27 mouse cellular contexts compared by ENCODE assay signal in genomic region chrX:152745925-152746324, GRCm38 (mm10). TPM values are rescaled to one million over a fixed set of nuclear protein-coding genes. Genes with fewer than 3 reads are reported as not detected.
DNase-seq lines count a peak whose midpoint lies in the region; ATAC-seq and TF ChIP-seq lines count a peak whose summit lies in the region.
"Had no signal": no experiment of that assay in that cellular context is flagged by ENCODE, and none has a peak within 500 bp of the region (broad histone marks: within the 10 kb centered on the region; RNA-seq: fewer than 3 reads in every experiment).

No protein-coding gene starts in this region.

- no peak for TF ChIP-seq EP300 in stomach, postnatal 0 days (optimal IDR thresholded peaks at IDR 0.05)

- no peak for DNase-seq in forebrain, postnatal 0 days
- DNase-seq in layer of hippocampus, adult 2 months (ENCODE audit: low spot score in 2 of 2), result no peak
- no peak for DNase-seq in layer of hippocampus, adult 8-10 months (ENCODE audit: low spot score in 2 of 2)
- DNase-seq in forebrain, embryonic 14.5 days (ENCODE audit: low spot score), result peak; percentile 47
- no peak for DNase-seq in stomach, postnatal 0 days (ENCODE audit: low spot score)
- DNase-seq in gastrocnemius, postnatal 10 days, result no peak
- DNase-seq: adrenal gland, adult 8-10 months; adrenal gland, postnatal 14 days; adrenal gland, postnatal 36 days; cerebellum, adult 11 months; cerebellum, adult 18-20 months; cerebellum, adult 8-10 months; cerebellum, adult 9-11 months; cerebellum, postnatal 14 days; cerebellum, postnatal 36 days; embryo, embryonic 11 days had no signal

- H3K36me3 ChIP-seq in forebrain, embryonic 12.5 days (replicated peaks), result no peaks in the 10 kb centered on the region
- no peaks in the 10 kb centered on the region for H3K36me3 ChIP-seq in forebrain, postnatal 0 days (ENCODE audit: insufficient read depth)
- H3K36me3 ChIP-seq in forebrain, embryonic 14.5 days (ENCODE audit: control insufficient read depth, insufficient read depth, low read length), result no peaks in the 10 kb centered on the region
- H3K36me3 ChIP-seq in stomach, postnatal 0 days (ENCODE audit: control insufficient read depth, insufficient read depth, low read length), result no peaks in the 10 kb centered on the region
- H3K36me3 ChIP-seq: embryonic facial prominence, embryonic 13.5 days; embryonic facial prominence, embryonic 15.5 days; G1E had no signal

- H3K4me1 ChIP-seq in forebrain, embryonic 12.5 days, result no peaks in the 10 kb centered on the region
- no peaks in the 10 kb centered on the region for H3K4me1 ChIP-seq in forebrain, postnatal 0 days (ENCODE audit: insufficient read depth)
- no peaks in the 10 kb centered on the region for H3K4me1 ChIP-seq in forebrain, embryonic 14.5 days (ENCODE audit: control insufficient read depth, insufficient read depth, low read length)
- no peaks in the 10 kb centered on the region for H3K4me1 ChIP-seq in stomach, postnatal 0 days (replicated peaks; ENCODE audit: control insufficient read depth, insufficient read depth)
- H3K4me1 ChIP-seq: embryonic facial prominence, embryonic 13.5 days; embryonic facial prominence, embryonic 15.5 days had no signal

- WGBS in forebrain, embryonic 12.5 days, result 48% methylated on average over 2 of the region's 2 CpGs
- 39% methylated on average over 2 of the region's 2 CpGs for WGBS in forebrain, postnatal 0 days
- 49% methylated on average over 2 of the region's 2 CpGs for WGBS in forebrain, embryonic 14.5 days
- 75% methylated on average over 2 of the region's 2 CpGs for WGBS in stomach, postnatal 0 days

- H3K27ac ChIP-seq in forebrain, embryonic 12.5 days, result no peak overlapping the region
- no peak overlapping the region for H3K27ac ChIP-seq in forebrain, postnatal 0 days (ENCODE audit: low read depth, low read length)
- H3K27ac ChIP-seq in layer of hippocampus, adult 2 months, result peak overlapping the region; percentile 55; the same call in 1 of the 2 replicates
- no peak overlapping the region for H3K27ac ChIP-seq in forebrain, embryonic 14.5 days (ENCODE audit: low read depth, low read length)
- no peak overlapping the region for H3K27ac ChIP-seq in stomach, postnatal 0 days (replicated peaks)
- H3K27ac ChIP-seq: embryonic facial prominence, embryonic 13.5 days; embryonic facial prominence, embryonic 15.5 days had no signal

- peaks cover 27% of the 10 kb centered on the region for H3K27me3 ChIP-seq in forebrain, embryonic 12.5 days
- H3K27me3 ChIP-seq in forebrain, postnatal 0 days (ENCODE audit: insufficient read depth, low read length), result no peaks in the 10 kb centered on the region
- no peaks in the 10 kb centered on the region for H3K27me3 ChIP-seq in forebrain, embryonic 14.5 days (replicated peaks; ENCODE audit: control insufficient read depth, insufficient read depth, low read length)
- no peaks in the 10 kb centered on the region for H3K27me3 ChIP-seq in stomach, postnatal 0 days (ENCODE audit: control insufficient read depth, insufficient read depth, low read length)
- H3K27me3 ChIP-seq: CH12.LX had no signal

- H3K4me3 ChIP-seq in forebrain, embryonic 12.5 days (replicated peaks), result no peak overlapping the region
- H3K4me3 ChIP-seq in forebrain, postnatal 0 days (ENCODE audit: low read depth, low read length), result no peak overlapping the region
- no peak overlapping the region for H3K4me3 ChIP-seq in layer of hippocampus, adult 2 months
- H3K4me3 ChIP-seq in forebrain, embryonic 14.5 days (ENCODE audit: low read depth, low read length), result no peak overlapping the region
- H3K4me3 ChIP-seq in stomach, postnatal 0 days (ENCODE audit: low read depth, low read length), result no peak overlapping the region
- H3K4me3 ChIP-seq: embryonic facial prominence, embryonic 13.5 days; embryonic facial prominence, embryonic 15.5 days; erythroblast, embryonic 14.5 days had no signal

- H3K9ac ChIP-seq in forebrain, embryonic 12.5 days, result no peak overlapping the region
- no peak overlapping the region for H3K9ac ChIP-seq in forebrain, postnatal 0 days
- no peak overlapping the region for H3K9ac ChIP-seq in forebrain, embryonic 14.5 days (ENCODE audit: low read length)
- H3K9ac ChIP-seq in stomach, postnatal 0 days (ENCODE audit: low read length), result no peak overlapping the region
- H3K9ac ChIP-seq: embryonic facial prominence, embryonic 13.5 days; embryonic facial prominence, embryonic 15.5 days had no signal

- H3K9me3 ChIP-seq in forebrain, embryonic 12.5 days, result no peaks in the 10 kb centered on the region
- H3K9me3 ChIP-seq in forebrain, postnatal 0 days (ENCODE audit: low read length), result no peaks in the 10 kb centered on the region
- H3K9me3 ChIP-seq in forebrain, embryonic 14.5 days (replicated peaks; ENCODE audit: control insufficient read depth, low read length), result no peaks in the 10 kb centered on the region
- H3K9me3 ChIP-seq in stomach, postnatal 0 days (ENCODE audit: control insufficient read depth, low read length), result no peaks in the 10 kb centered on the region
- H3K9me3 ChIP-seq: embryonic facial prominence, embryonic 13.5 days; embryonic facial prominence, embryonic 15.5 days; G1E had no signal

- no peak overlapping the region for H3K4me2 ChIP-seq in forebrain, embryonic 12.5 days
- no peak overlapping the region for H3K4me2 ChIP-seq in forebrain, postnatal 0 days (ENCODE audit: low read depth)
- H3K4me2 ChIP-seq in forebrain, embryonic 14.5 days (ENCODE audit: low read length), result no peak overlapping the region
- H3K4me2 ChIP-seq in stomach, postnatal 0 days (replicated peaks; ENCODE audit: low read depth), result no peak overlapping the region
- H3K4me2 ChIP-seq: embryonic facial prominence, embryonic 13.5 days; embryonic facial prominence, embryonic 15.5 days had no signal

- no peak for TF ChIP-seq CTCF in forebrain, postnatal 0 days (IDR thresholded peaks at IDR 0.05; ENCODE audit: low read depth)
- TF ChIP-seq CTCF in layer of hippocampus, adult 2 months (conservative IDR thresholded peaks at IDR 0.05), result no peak
- no peak for TF ChIP-seq CTCF in stomach, postnatal 0 days (IDR thresholded peaks at IDR 0.05; ENCODE audit: low read depth)

- peak; percentile 57; the same call in 1 of the 2 replicates for ATAC-seq in forebrain, embryonic 12.5 days (ENCODE audit: low FRiP score)
- no peak for ATAC-seq in forebrain, postnatal 0 days
- peak; percentile 77 for ATAC-seq in forebrain, embryonic 14.5 days
- no peak for ATAC-seq in stomach, postnatal 0 days (ENCODE audit: low FRiP score, low TSS enrichment)
- ATAC-seq: activated CD4-positive, CD25-positive, alpha-beta regulatory T cell, adult 4 months; CD4-positive, CD25-positive, alpha-beta regulatory T cell, adult 4 months; Patski had no signal

RNA-seq across cellular contexts. Expression of gene Shroom2, which starts 23.3 kb away (rescaled TPM):
- 17.8 and 19.3 TPM in 2 replicates for polyA plus RNA-seq in forebrain, embryonic 12.5 days (2016; fragmentation: Nextera tagmentation; extraction: Ambion mirVana)
- 153 and 167 TPM in 2 replicates for total RNA-seq in forebrain, postnatal 0 days (2014; rRNA removed)
- polyA plus RNA-seq in forebrain, postnatal 0 days (2015; fragmentation: Nextera tagmentation; extraction: Ambion mirVana), result 56.6 and 82.7 TPM in 2 replicates
- 10 to 100 TPM; 87.6 to 92.2 TPM for total RNA-seq in layer of hippocampus, adult 2 months (2021)
- 10 to 100 TPM; 75.8 to 93.8 (median 82.7) TPM for total RNA-seq in layer of hippocampus, adult 8-10 months (2022)
- polyA plus RNA-seq in forebrain, embryonic 14.5 days (2014; fragmentation: Nextera tagmentation; extraction: Ambion mirVana), result 26.5 and 36.7 TPM in 2 replicates
- 2.1 and 2.5 TPM in 2 replicates for polyA plus RNA-seq in stomach, postnatal 0 days (2015; fragmentation: Nextera tagmentation; extraction: Ambion mirVana)
- 1 to 10 TPM; 4.9 to 6.1 TPM for total RNA-seq in gastrocnemius, postnatal 10 days (2021)
- total RNA-seq: common myeloid progenitor, adult 5-6 weeks had no signal
- polyA plus RNA-seq: activated CD4-positive, CD25-positive, alpha-beta regulatory T cell, adult 4 months; CD4-positive, CD25-positive, alpha-beta regulatory T cell, adult 4 months; erythroblast, embryonic 14.5 days; G1E had no signal

RNA-seq across cellular contexts. Expression of gene Gpr143, which starts 35.8 kb away (rescaled TPM):
- polyA plus RNA-seq in forebrain, embryonic 12.5 days (2016; fragmentation: Nextera tagmentation; extraction: Ambion mirVana), result 0.15 TPM in 1 of 2 replicates, not detected in the other
- total RNA-seq in forebrain, postnatal 0 days (2014; rRNA removed), result not detected in 2 replicates
- polyA plus RNA-seq in forebrain, postnatal 0 days (2015; fragmentation: Nextera tagmentation; extraction: Ambion mirVana), result 0.18 TPM in 1 of 2 replicates, not detected in the other
- under 1 TPM in 1 of 2 experiments, not detected in 1; 0.54 TPM for total RNA-seq in layer of hippocampus, adult 2 months (2021)
- under 1 TPM in 3 of 4 experiments, not detected in 1; 0.27 to 0.72 (median 0.39) TPM for total RNA-seq in layer of hippocampus, adult 8-10 months (2022)
- 0.25 and 0.37 TPM in 2 replicates for polyA plus RNA-seq in forebrain, embryonic 14.5 days (2014; fragmentation: Nextera tagmentation; extraction: Ambion mirVana)
- 0.07 TPM in 1 of 2 replicates, not detected in the other for polyA plus RNA-seq in stomach, postnatal 0 days (2015; fragmentation: Nextera tagmentation; extraction: Ambion mirVana)
- total RNA-seq in gastrocnemius, postnatal 10 days (2021), result not detected
- total RNA-seq: adrenal gland, adult 18-20 months; adrenal gland, postnatal 14 days; adrenal gland, postnatal 36 days; CH12.LX; common myeloid progenitor, adult 5-6 weeks; G1E had no signal
- polyA plus RNA-seq: activated CD4-positive, CD25-positive, alpha-beta regulatory T cell, adult 4 months; CD4-positive, CD25-positive, alpha-beta regulatory T cell, adult 4 months; erythroblast, embryonic 14.5 days; G1E; Patski had no signal

Comparison
In these comparisons a context has a peak if more than half of its experiments do, and no peak if none do; other contexts are left out.
1. ATAC-seq: peak in forebrain, embryonic 12.5 days (single experiment) and forebrain, embryonic 14.5 days (single experiment); none in forebrain, postnatal 0 days (single experiment) and stomach, postnatal 0 days (single experiment).
2. RNA of gene Shroom2, which starts 23.3 kb away (total RNA-seq): 153 to 167 TPM in forebrain, postnatal 0 days, 87.6 to 92.2 TPM in layer of hippocampus, adult 2 months and 75.8 to 93.8 TPM in layer of hippocampus, adult 8-10 months; 4.9 to 6.1 TPM in gastrocnemius, postnatal 10 days; every median in the first group is over 10 times any median in the second.